Mouse (Mus musculus) limb, embryonic 13.5 days (tissue): ENCODE measurements around the gene Xylt1. TPM values are rescaled to one million over a fixed set of nuclear protein-coding genes. Genes with fewer than 3 reads are reported as not detected.

Source experiments
- ATAC-seq: fragments of 200-750 bp; cut with Nextera tagmentation; 2 replicates; pipeline ENCODE4 v1.8.0; 2017; ENCODE audit warnings: low read depth, moderate number of reproducible peaks, moderate TSS enrichment; ENCODE audit not compliant: low FRiP score
- H3K27ac ChIP-seq: fragments of 300-500 bp; sonication (generic); 2 replicates; pipeline ENCODE4 v1.5.1; 2015; ENCODE audit warnings: inconsistent platforms, mild to moderate bottlenecking, moderate library complexity
- H3K27me3 ChIP-seq: fragments of 300-500 bp; sonication (generic); 2 replicates; pipeline ENCODE4 v1.6.1; 2015; ENCODE audit warnings: mild to moderate bottlenecking, inconsistent platforms
- H3K36me3 ChIP-seq: fragments of 300-500 bp; sonication (generic); 2 replicates; pipeline ENCODE4 v1.6.1; 2015; ENCODE audit warnings: inconsistent platforms, mild to moderate bottlenecking, moderate library complexity
- H3K4me1 ChIP-seq: fragments of 300-500 bp; sonication (generic); 2 replicates; pipeline ENCODE4 v1.6.1; 2015; ENCODE audit warnings: inconsistent platforms
- H3K4me2 ChIP-seq: fragments of 300-500 bp; sonication (generic); replicated peaks from 2 replicates; pipeline ENCODE4 v1.6.1; 2015; ENCODE audit warnings: inconsistent platforms, mild to moderate bottlenecking, moderate library complexity
- H3K4me3 ChIP-seq: fragments of 300-500 bp; sonication (generic); 2 replicates; pipeline ENCODE4 v1.5.1; 2015; ENCODE audit warnings: moderate library complexity, mild to moderate bottlenecking, inconsistent platforms
- H3K9ac ChIP-seq: fragments of 300-500 bp; sonication (generic); 2 replicates; pipeline ENCODE4 v1.6.1; 2015; ENCODE audit warnings: mild to moderate bottlenecking, inconsistent platforms
- H3K9me3 ChIP-seq: fragments of 300-500 bp; sonication (generic); 2 replicates; pipeline ENCODE4 v1.6.1; 2016; ENCODE audit warnings: inconsistent platforms
- WGBS: fragments of 180-500 bp; shearing (Covaris S2); methylation state at CpG from one replicate; pipeline ENCODE4 v1.1.7; 2015; 5-methylcytosine and 5-hydroxymethylcytosine counted together
- polyA plus RNA-seq: library from polyadenylated mRNA; unstranded; fragments of >200 nt; fragmentation: Nextera tagmentation; extraction: Ambion mirVana; gene quantifications from 2 replicates; pipeline ENCODE4 v1.2.1, GENCODE M21; 2015

Xylt1 gene
- polyA plus RNA-seq, 1 experiment from 2014 or later: 2.7 TPM

GRCm38 (mm10) chr7:117667286-117667685 is 286.5 kb downstream of the Xylt1 start:
- no peak overlapping the region for H3K9ac ChIP-seq
- no peak overlapping the region for H3K4me2 ChIP-seq
- H3K27me3 ChIP-seq: no peaks in the 10 kb centered on the region
- peaks cover 24% of the 10 kb centered on the region for H3K36me3 ChIP-seq
- ATAC-seq: no peak
- H3K27ac ChIP-seq: no peak overlapping the region
- 78% methylated on average over 10 of the region's 10 CpGs for WGBS
- H3K4me1 ChIP-seq: no peaks in the 10 kb centered on the region
- no peaks in the 10 kb centered on the region for H3K9me3 ChIP-seq
- no peak overlapping the region for H3K4me3 ChIP-seq

- Histone ChIP-seq H3K9me3 (no peaks in the 10 kb centered on the region), H3K27ac (no peak overlapping the region), H3K4me2 (no peak overlapping the region), H3K4me1 (no peaks in the 10 kb centered on the region), H3K9ac (no peak overlapping the region), H3K4me3 (no peak overlapping the region), H3K36me3 (peaks cover 24% of the 10 kb centered on the region), H3K27me3 (no peaks in the 10 kb centered on the region)
- WGBS: 86% methylated on average over 9 of the region's 9 CpGs
- ATAC-seq: no peak
These were observed 287.4 kb downstream of the Xylt1 start for GRCm38 (mm10) chr7:117668226-117668625.

GRCm38 (mm10) chr7:117672121-117672591 is 291.4 kb downstream of the Xylt1 start:
- WGBS: 87% methylated on average over 7 of the region's 7 CpGs
- Histone ChIP-seq H3K9me3 (no peaks in the 10 kb centered on the region), H3K4me3 (no peak overlapping the region), H3K9ac (no peak overlapping the region), H3K36me3 (peaks cover 13% of the 10 kb centered on the region), H3K4me1 (no peaks in the 10 kb centered on the region), H3K27ac (no peak overlapping the region), H3K4me2 (no peak overlapping the region), H3K27me3 (no peaks in the 10 kb centered on the region)
- no peak for ATAC-seq

DNA sequence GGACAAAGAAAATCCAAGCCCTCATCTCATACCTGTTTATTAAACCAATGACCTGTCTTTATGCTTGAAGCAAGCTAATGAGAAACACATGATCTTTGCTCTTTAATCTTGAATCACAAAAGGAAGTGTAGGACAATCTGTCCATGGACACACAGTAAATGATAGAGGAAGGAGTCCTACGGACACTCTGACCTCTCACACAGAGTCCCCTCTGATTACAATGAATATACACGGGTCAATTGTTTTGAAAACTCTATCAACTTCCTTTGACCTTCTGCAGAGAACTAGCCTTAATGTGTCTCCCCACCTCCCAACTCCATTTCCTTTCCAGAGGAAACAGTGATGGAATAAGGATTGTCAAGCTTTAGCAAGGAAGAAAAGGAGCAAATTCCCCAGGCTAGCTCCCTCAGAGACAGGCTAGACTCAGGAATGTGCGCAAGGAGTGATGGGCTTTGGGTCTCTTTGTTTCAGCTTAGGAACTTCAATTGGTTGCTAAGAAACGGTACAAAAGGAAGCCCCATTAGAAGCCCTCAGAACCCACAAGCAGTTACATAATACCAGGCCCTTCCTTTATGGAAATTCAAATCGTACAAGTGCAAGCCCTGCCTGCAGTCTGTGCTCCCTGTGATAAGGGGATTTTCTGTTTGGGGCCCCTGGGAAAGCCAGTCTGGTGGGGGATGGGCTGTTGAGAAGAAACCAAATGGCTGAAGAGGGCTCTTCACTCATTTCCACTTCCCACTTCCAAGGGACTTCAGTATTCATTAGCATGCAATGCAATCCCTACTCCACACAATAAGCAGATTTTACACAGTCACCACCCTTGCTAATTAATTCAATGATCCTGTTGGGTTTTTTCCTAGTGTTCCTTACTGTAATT is 305.6 kb downstream of the Xylt1 start:
- ATAC-seq: no peak

DNA sequence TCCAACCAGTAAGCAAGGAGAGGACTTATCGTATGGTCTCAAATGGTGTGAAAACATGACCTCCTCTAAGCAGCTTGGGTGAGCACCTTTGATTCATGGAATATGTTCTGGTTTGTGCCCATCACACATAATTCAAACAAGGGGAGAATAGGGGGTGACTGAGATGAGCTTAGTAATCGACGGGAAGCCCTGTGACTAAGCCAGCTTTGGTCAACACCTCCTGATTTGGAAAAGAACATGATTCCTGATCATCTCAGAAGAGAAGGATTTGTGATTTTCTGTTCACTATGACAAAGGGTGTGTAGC is 306.2 kb downstream of the Xylt1 start:
- H3K27me3 ChIP-seq: no peaks in the 10 kb centered on the region
- no peaks in the 10 kb centered on the region for H3K36me3 ChIP-seq
- no peak for ATAC-seq
- H3K9ac ChIP-seq: no peak overlapping the region
- no peak overlapping the region for H3K4me2 ChIP-seq
- H3K27ac ChIP-seq: no peak overlapping the region
- WGBS: 90% methylated on average over 3 of the region's 3 CpGs
- no peak overlapping the region for H3K4me3 ChIP-seq
- H3K4me1 ChIP-seq: no peaks in the 10 kb centered on the region
- no peaks in the 10 kb centered on the region for H3K9me3 ChIP-seq

More for the DNA sequence above, 305.6 kb downstream of the Xylt1 start:
- no peaks in the 10 kb centered on the region for H3K9me3 ChIP-seq
- no peak overlapping the region for H3K27ac ChIP-seq
- 43% methylated on average over 5 of the region's 5 CpGs for WGBS
- H3K27me3 ChIP-seq: no peaks in the 10 kb centered on the region
- no peaks in the 10 kb centered on the region for H3K4me1 ChIP-seq
- no peak overlapping the region for H3K4me2 ChIP-seq
- H3K36me3 ChIP-seq: no peaks in the 10 kb centered on the region
- no peak overlapping the region for H3K4me3 ChIP-seq
- H3K9ac ChIP-seq: no peak overlapping the region

DNA sequence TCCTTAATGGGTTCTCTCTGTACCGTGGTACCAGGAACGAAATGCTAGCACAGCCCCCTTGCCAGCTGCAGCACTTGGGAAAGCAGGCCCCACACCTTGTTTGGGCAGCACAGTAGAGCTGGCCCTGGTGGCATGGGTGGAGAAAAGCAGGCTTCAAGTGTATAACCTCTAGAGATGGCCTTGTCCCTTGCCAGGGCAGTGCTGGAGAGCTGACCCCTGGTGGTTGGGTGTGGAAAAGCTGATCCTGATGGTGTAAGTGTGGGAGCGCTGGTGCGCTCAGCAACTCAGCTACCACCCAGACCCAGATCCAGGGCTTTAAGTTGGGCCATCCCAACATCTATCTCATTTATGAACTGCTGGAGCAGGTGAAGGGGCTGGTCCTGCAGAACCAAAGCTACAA is 314.8 kb downstream of the Xylt1 start:
- no peaks in the 10 kb centered on the region for H3K36me3 ChIP-seq
- H3K4me3 ChIP-seq: no peak overlapping the region
- H3K4me1 ChIP-seq: peaks cover 9% of the 10 kb centered on the region
- no peak overlapping the region for H3K9ac ChIP-seq
- no peak overlapping the region for H3K4me2 ChIP-seq
- no peaks in the 10 kb centered on the region for H3K9me3 ChIP-seq
- no peaks in the 10 kb centered on the region for H3K27me3 ChIP-seq
- WGBS: 83% methylated on average over 4 of the region's 4 CpGs
- H3K27ac ChIP-seq: no peak overlapping the region
- ATAC-seq: no peak

DNA sequence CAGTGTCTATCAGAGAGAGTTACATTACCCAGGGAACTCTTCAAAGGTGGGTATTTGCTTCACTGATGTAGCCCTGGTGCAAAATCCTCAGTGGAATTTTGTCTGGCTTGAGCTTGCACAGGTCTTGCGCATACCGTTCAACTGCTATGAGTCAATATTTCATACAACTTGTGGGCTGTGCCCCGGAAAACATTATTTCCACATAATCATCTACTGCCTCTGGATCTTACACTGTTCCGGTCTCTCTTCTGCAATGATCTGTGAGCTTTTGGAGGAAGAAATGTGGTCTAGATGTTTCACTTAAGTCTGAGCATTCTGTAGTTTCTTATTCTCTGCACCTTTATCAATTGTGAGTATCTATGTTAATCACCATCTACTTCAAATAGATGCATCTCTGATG is 316.9 kb downstream of the Xylt1 start:
- no peak overlapping the region for H3K4me3 ChIP-seq
- no peak for ATAC-seq
- peaks cover 9% of the 10 kb centered on the region for H3K4me1 ChIP-seq
- no peak overlapping the region for H3K27ac ChIP-seq
- no peak overlapping the region for H3K9ac ChIP-seq
- H3K36me3 ChIP-seq: no peaks in the 10 kb centered on the region
- WGBS: 93% methylated on average over 4 of the region's 4 CpGs
- no peaks in the 10 kb centered on the region for H3K9me3 ChIP-seq
- H3K4me2 ChIP-seq: no peak overlapping the region
- no peaks in the 10 kb centered on the region for H3K27me3 ChIP-seq

DNA sequence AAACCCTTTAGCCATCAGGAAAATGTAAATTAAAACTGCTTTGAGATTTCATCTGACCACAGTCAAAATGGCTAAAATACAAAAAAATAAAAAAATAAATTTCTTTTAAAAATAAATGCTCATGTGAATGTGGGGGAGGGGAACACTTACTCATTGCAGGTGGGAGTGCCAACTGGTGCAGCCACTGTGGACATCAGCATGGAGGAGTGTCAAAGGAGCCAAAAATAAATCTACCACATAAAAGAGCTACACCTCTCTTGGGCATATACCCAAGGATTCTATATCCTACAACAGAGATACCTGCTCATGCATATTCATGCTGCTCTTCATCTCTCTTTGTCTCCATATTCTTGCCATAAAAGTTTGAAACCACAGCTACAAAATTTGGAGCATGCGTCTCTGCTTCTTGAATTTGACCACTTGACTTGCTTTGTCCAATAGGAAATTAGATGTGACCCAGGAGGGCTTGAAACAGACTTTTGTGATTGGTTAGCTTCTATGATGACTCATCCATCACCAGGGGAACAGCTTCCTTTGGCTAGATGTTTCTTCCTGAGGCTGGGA is 317.9 kb downstream of the Xylt1 start:
- no peak for ATAC-seq
- no peak overlapping the region for H3K27ac ChIP-seq

DNA sequence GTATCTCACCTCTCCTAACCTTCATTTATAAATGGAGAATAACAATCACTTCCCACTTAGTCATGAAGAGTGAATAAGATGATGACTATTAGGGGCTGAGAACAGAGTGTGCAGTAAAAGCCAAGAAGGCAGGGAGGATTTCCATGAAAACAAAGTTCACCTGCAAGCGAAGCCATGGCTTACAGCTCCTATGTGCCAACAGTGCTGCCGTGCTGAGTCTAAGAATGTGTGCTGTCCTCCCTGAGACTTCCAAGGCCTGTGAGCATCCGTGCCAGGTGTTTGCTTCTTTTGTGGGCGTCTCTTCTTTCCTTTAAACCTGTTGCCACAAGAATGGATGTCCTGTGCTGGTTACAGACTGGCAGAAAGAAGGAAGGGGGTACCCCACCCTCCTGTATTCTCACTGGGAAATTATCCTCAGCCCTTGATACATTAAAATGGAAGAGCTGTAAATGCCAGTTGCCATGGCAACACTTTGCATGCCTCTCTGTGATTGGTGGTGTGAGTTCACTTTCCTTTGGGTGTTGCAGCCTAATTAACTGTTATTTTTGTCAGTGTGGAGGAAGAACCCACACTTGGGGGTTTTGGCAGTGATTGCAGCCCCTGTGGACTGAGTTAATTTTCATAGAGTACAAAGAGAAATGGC is 318.7 kb downstream of the Xylt1 start:
- H3K9ac ChIP-seq: no peak overlapping the region
- peaks cover 9% of the 10 kb centered on the region for H3K4me1 ChIP-seq
- H3K27ac ChIP-seq: no peak overlapping the region
- H3K4me2 ChIP-seq: no peak overlapping the region
- 73% methylated on average over 4 of the region's 4 CpGs for WGBS
- no peak overlapping the region for H3K4me3 ChIP-seq
- ATAC-seq: no peak
- H3K9me3 ChIP-seq: no peaks in the 10 kb centered on the region
- no peaks in the 10 kb centered on the region for H3K27me3 ChIP-seq
- H3K36me3 ChIP-seq: no peaks in the 10 kb centered on the region

More for the DNA sequence above, 317.9 kb downstream of the Xylt1 start:
- whole genome bisulfite sequencing: 82% methylated on average over 1 of the region's 1 CpGs
- Histone ChIP-seq H3K9ac (no peak overlapping the region), H3K4me2 (no peak overlapping the region), H3K4me1 (peaks cover 9% of the 10 kb centered on the region), H3K4me3 (no peak overlapping the region), H3K36me3 (no peaks in the 10 kb centered on the region), H3K27me3 (no peaks in the 10 kb centered on the region), H3K9me3 (no peaks in the 10 kb centered on the region)

DNA sequence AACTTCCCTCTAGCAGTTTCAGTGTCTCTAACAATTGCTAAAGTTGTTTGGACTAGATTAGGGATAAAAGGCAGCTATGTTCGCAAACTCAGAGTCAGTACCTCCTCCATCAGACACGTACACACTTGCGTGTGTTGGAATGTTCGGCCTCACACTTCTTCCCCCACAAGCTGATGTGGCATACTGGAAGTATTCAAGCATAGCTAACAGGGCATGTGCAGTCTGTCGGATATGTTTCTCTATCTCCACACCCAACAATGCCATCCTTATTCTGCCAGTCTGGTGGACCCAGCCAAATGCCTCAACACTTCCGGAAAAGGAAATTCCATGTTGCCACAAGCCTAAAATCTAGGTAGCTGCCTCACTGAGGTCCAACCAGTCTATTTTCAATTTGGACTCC is 319.3 kb downstream of the Xylt1 start:
- 69% methylated on average over 6 of the region's 6 CpGs for WGBS
- Histone ChIP-seq H3K4me3 (no peak overlapping the region), H3K4me2 (no peak overlapping the region), H3K4me1 (peaks cover 9% of the 10 kb centered on the region), H3K9ac (no peak overlapping the region), H3K27ac (peak overlapping the region; percentile 39; the same call in 1 of the 2 replicates), H3K36me3 (no peaks in the 10 kb centered on the region), H3K9me3 (no peaks in the 10 kb centered on the region), H3K27me3 (no peaks in the 10 kb centered on the region)
- ATAC-seq: no peak

GRCm38 (mm10) chr7:117709901-117710607 is 329.3 kb downstream of the Xylt1 start:
- Histone ChIP-seq H3K4me1 (0 out of 2 replicates have a peak, but pooled peaks cover 2% of the 10 kb centered on the region), H3K4me2 (no peak overlapping the region), H3K9me3 (no peaks in the 10 kb centered on the region), H3K27ac (no peak overlapping the region), H3K36me3 (no peaks in the 10 kb centered on the region), H3K9ac (no peak overlapping the region), H3K27me3 (no peaks in the 10 kb centered on the region), H3K4me3 (no peak overlapping the region)
- WGBS: 47% methylated on average over 10 of the region's 10 CpGs
- no peak for ATAC-seq

GRCm38 (mm10) chr7:117716876-117717408 is 336.2 kb downstream of the Xylt1 start:
- no peaks in the 10 kb centered on the region for H3K27me3 ChIP-seq
- H3K4me3 ChIP-seq: no peak overlapping the region
- H3K4me1 ChIP-seq: no peaks in the 10 kb centered on the region
- no peaks in the 10 kb centered on the region for H3K36me3 ChIP-seq
- H3K9me3 ChIP-seq: no peaks in the 10 kb centered on the region
- 74% methylated on average over 5 of the region's 5 CpGs for WGBS
- H3K4me2 ChIP-seq: no peak overlapping the region
- H3K27ac ChIP-seq: no peak overlapping the region
- no peak overlapping the region for H3K9ac ChIP-seq
- ATAC-seq: no peak
